Mouse (Mus musculus) splenic B cell, adult 2 months (primary cell): ENCODE measurements at regions not wholly inside any gene's neighbourhood (a gene's known extent, or its start where the extent isn't known, plus 50 kb on each side); places are given as distances from the start of the nearest gene placed in this dataset.
A peak's percentile ranks its signal among the peaks of the same experiment; 100 is the strongest.

Source experiments
- DNase-seq: peaks from one replicate; pipeline ENCODE4 v3.0.0-alpha.2; 2011; ENCODE audit warnings: low read depth, low spot score
- H3K27me3 ChIP-seq: 2 replicates; pipeline ENCODE4 v1.6.1; 2012; ENCODE audit warnings: mild to moderate bottlenecking, low read length, moderate library complexity, mixed read lengths; ENCODE audit not compliant: control insufficient read depth, poor library complexity, insufficient read depth, severe bottlenecking
- H3K36me3 ChIP-seq: 2 replicates; pipeline ENCODE4 v1.6.1; 2012; ENCODE audit warnings: mild to moderate bottlenecking, low read length, moderate library complexity, mixed read lengths; ENCODE audit not compliant: control insufficient read depth, poor library complexity, insufficient read depth, severe bottlenecking

DNA sequence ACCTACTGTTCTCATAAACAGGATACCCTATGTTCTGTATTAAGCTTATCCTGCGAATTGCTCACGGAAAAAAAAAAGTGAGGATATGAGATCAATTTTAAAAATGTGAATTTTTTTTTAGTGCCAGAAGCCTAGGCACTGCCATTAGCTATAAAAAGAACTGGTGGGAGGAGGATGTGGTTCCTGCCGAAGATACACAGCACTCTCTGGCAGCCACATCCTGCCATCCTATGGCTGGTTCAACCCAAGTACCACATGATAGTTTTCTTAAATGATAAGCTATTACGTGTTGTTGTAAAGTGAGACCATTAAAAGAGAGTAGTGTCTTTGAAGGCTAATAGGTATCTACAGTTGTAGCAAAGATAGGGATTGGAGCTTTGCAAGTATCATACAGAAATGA, 58.2 kb upstream of the Ppp3ca start:
- peak; percentile 48 for DNase-seq
- H3K36me3 ChIP-seq: no peaks in the 10 kb centered on the region

DNA sequence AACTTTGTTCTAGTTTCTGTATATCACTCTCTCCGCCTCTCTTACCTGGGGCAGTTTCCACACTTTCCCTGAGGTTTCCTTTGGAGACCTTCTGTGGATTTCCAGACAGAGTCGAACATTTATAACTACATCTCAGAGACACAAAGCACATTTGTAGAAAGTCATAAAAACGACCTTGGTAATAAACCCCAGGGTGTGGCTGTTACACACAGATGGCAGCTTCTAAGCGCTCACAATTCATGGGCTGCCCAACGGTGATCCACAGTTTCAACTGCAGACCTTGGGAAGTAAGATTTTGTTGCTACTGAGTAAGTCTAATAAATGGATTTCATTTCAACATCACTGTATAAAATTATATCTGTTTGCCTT, 59.4 kb upstream of the Ppp3ca start:
- Histone ChIP-seq H3K36me3 (no peaks in the 10 kb centered on the region), H3K27me3 (no peaks in the 10 kb centered on the region)
- DNase-seq: no peak

More for the DNA sequence above, 58.2 kb upstream of the Ppp3ca start:
- no peaks in the 10 kb centered on the region for H3K27me3 ChIP-seq

DNA sequence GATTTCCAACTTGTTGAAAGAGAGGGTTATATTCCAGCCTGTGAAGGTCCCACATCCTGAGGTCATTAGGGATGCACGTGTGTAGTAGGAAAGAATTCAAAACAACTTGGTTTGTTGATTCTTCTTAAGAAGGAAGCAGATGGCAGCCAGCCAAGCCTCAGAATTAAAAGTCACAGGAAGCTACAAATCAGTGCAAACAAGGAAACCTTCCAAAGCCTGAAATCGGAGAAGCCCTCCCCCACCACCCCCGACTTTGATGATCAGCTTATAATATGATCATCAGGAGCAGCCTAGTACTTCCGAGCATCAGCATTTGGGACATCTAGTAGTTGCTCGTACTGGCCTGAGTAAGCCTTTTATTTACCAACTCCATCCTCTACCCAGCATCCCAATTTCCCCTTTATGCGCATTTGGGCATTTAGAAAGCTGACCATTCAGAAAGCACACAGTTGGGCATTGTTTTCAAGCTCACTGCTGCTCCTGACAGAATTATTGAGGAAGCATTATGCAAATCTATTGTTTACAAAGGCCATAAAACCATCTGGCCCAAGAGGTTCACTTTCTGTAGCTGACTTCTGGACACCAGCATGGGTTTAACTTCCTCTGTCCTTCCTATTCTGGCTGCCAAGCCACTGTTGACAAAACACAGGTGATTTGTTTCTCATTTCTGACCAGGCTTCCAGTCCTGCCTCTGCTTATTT, 59.9 kb upstream of the Ppp3ca start:
- Histone ChIP-seq H3K36me3 (no peaks in the 10 kb centered on the region), H3K27me3 (no peaks in the 10 kb centered on the region)
- DNase-seq: no peak

DNA sequence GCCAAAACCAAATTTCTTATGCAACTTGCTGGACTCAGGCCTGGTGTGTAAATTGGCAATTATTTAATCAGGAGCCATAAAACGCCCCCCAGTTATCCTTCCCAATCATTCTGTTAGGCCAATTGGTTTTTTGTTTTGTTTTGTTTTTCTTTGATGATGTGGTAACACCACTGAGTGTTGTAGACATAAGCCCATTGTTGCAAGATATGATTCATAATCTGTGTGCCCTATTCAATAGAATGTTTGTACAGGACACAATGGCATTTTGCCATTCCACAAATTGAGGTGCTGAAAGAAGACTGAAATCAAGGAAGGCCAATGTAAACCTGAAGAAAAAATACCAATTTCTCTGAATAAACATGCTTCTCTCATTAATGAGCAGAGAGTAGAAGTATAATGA, 68.2 kb upstream of the Ppp3ca start:
- Histone ChIP-seq H3K27me3 (no peaks in the 10 kb centered on the region), H3K36me3 (no peaks in the 10 kb centered on the region)
- DNase-seq: no peak

DNA sequence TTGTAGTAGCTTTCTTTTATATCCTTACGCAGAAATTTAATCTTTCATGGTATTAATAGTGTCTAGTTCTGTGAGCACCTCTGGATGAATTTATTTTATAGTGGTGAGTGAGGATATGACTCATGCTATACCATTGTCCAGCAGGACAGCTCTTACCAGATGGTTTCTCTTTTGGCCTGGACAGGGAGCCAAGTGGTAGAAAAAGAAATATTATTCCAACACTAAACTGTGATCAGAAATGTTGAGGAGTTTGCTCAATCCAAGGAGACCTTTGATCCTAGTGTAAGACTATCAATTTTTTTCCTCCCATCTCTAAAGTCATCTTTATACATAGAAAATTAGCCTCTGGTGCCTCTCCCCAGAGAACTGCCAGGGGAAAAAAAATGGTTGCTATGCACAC, 86.0 kb upstream of the Ppp3ca start:
- DNase-seq: no peak
- H3K36me3 ChIP-seq: no peaks in the 10 kb centered on the region
- H3K27me3 ChIP-seq: no peaks in the 10 kb centered on the region

DNA sequence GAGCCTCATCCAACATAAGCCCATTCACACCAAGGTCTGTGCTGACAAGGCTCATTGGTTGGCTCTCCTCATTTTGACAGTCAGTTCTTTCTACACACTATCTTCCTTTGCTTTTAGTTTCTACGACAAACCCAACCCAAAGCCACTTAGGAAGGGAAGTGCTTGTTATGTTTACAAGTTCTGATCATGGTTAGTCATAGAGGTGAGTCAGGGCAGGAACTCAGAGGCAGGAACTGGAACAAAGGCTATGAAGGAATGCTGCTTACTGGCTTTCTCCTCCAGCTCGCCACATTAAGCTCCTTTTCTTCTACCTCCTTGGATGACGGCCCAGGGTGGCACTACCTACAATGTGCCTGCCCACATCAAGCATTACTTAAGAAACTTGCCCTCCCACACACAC, 91.9 kb upstream of the Ppp3ca start:
- no peaks in the 10 kb centered on the region for H3K36me3 ChIP-seq
- no peaks in the 10 kb centered on the region for H3K27me3 ChIP-seq
- DNase-seq: no peak

DNA sequence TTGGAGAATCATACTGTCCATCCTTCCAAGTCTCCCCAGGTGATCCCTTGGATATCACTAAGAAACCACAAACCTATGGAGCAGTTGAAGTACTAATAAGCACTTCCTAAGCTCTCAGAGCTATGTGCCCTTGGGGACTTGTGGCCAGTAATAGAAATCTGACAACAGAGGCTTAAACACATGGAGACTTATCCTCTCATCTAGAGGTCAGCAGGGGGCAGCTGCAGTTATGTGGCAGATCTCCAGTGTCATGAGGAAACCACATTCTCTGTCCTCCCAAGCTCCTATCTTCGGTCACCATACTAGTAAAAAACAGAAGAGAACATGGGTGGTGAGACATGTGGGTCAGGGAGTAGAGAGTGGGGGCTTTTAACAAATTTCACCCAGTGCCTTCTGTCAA, 99.4 kb upstream of the Ppp3ca start:
- Histone ChIP-seq H3K36me3 (no peaks in the 10 kb centered on the region), H3K27me3 (no peaks in the 10 kb centered on the region)
- no peak for DNase-seq

DNA sequence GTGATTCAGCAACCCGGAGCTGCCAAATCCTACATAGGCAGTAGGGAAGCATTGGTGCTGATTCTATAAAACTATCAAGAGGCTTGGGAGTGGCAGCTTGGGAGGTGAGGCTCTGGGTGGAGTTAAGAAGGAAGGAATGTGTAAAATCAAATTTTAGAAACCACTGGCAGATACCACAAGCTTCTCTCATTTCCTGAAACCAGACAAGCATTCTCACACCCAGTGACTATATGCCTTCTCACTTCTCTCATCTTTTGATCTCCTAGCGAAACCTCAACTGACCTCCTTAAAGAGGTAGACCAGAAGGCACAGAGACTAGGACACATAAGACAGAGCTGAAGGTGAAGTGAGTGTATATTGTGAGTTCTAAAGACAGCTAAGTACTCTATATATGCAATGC, 113.4 kb upstream of the Ppp3ca start:
- Histone ChIP-seq H3K36me3 (no peaks in the 10 kb centered on the region), H3K27me3 (no peaks in the 10 kb centered on the region)
- peak; percentile 42 for DNase-seq

DNA sequence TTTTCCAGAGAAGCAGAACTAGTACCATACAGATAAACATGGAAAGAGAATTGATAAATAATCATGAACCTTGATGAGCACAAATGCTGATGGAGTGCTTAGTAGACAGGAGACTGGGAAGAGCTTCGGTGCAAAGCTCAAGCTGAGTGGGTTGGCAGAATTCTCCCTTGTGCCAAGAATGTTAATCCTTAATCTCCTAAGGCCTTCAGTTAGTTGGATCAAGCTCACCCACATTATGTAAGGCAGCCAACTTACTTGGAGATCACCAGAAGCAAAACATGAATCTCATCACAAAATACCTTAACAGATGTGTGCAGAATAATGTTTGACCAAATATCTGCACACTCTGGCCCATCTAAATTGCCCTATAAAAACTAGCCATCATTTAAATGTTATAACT, 120.5 kb upstream of the Ppp3ca start:
- H3K36me3 ChIP-seq: no peaks in the 10 kb centered on the region
- DNase-seq: no peak
- no peaks in the 10 kb centered on the region for H3K27me3 ChIP-seq

DNA sequence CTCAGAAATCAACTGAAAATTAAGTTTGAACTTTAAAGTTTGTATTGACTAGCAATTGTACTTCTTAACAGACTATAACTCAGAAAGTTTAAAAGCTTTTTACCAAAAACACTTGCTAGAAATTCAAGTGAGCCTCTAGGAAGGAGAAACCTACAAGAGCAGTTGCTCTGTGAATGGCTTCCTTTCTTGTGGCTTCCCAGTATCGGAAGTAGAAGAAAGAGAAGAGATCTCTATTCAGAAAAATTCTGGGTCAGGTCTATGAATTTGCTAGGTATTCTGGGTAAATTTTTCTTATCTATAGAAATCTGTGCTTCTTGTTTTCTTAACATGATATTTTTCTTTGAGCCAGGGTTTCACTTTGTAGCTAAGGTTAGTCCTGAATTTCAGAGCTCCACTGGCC, 138.3 kb upstream of the Ppp3ca start:
- DNase-seq: no peak
- H3K27me3 ChIP-seq: no peaks in the 10 kb centered on the region
- H3K36me3 ChIP-seq: no peaks in the 10 kb centered on the region

DNA sequence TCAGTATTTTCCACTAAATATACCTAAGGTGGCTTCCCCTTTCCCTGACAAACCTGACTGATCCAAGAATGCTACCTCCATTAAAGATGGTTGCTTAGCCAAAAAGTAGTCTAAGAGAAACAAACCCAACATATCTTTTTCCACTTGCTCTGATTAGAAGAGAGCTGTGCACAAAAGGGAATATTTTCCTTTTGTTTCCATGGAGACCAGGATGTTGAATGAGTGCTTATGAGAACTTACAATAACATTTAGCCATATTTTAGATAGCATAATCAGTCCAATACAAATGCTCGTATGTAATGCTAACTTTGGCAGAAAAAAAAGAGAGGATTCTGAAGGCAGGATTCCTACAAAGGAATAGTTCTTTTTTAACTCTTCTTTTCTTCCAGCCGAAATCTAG, 161.3 kb upstream of the Ppp3ca start:
- Histone ChIP-seq H3K27me3 (no peaks in the 10 kb centered on the region), H3K36me3 (no peaks in the 10 kb centered on the region)
- DNase-seq: no peak

DNA sequence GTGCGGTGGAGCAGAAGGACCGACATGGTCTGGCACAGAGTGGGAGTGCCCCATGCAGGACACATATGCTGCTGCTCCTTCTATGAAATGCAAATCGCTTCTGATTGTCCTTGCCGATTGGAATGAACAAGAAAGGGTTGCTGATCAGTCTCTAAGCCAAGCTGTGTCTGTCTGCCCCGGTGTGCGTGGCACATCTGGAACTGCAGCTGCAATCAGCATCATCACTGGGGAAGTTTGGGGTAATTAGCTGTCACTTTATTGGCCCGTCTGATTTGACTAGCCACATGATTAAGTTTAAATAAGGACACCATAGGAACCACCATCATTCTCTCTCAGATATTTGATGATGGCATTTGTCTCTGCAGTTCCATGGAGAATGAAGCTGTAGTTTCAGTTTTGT, 162.9 kb upstream of the Ppp3ca start:
- H3K36me3 ChIP-seq: no peaks in the 10 kb centered on the region
- H3K27me3 ChIP-seq: no peaks in the 10 kb centered on the region
- DNase-seq: no peak

DNA sequence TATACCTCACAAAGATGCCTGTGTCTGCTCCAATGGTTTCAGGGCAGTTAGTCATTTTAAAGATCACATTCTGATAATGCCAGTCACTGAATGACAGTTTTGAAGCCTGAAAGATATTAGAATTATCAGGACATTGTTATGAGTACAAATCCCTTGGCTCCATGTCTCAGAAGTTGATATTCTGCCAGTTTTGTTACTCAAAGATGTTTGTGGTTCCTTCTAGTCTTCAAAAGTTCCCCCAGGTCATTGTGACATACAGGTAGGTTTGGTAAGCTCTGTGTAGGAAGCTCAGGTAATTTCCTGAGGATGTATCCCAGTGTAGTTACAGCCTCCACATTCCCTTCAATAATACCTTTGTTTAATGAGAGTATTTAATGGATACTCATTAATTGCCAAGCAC, 169.0 kb upstream of the Bank1 start:
- no peak for DNase-seq
- no peaks in the 10 kb centered on the region for H3K27me3 ChIP-seq
- H3K36me3 ChIP-seq: no peaks in the 10 kb centered on the region

DNA sequence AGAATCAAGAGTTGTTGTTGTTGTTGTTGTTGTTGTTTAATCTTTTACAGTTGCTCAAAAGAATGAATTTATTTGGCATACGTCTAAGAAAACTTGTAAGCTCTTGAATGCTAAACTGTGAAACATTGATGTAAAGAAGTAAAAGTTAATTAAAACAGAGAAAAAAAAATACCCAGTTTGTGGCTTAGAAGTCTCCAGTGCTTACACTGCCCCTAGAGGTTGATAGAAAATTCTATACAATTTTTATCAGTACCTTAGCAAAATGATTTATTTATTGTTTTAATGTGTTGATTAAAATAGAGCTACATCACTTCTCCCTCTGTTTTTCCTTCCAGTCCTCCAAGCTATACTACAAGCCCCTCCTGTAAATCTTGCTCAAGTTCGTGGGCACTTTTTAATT, 165.8 kb upstream of the Bank1 start:
- peak; percentile 4 for DNase-seq
- no peaks in the 10 kb centered on the region for H3K27me3 ChIP-seq
- no peaks in the 10 kb centered on the region for H3K36me3 ChIP-seq

DNA sequence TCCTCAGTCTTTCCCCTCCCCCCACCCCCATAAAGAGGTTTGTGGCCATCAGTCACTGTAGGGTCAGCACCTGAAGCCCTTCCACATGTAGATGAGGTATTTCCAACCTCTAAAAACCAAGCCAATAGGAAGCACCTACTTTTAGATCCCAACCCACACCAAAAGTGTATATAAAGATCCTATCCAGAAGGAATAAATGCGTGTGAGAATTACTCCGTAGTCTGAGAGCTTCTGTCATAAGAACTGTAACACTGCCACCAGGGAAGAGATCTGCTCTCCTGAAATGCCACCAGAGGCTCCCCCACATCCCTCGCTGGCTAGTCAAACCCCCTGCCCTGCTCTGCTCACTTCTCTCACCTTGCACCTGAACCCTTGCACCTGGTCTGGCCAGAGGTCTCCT, 145.8 kb upstream of the Bank1 start:
- Histone ChIP-seq H3K27me3 (no peaks in the 10 kb centered on the region), H3K36me3 (no peaks in the 10 kb centered on the region)
- no peak for DNase-seq

DNA sequence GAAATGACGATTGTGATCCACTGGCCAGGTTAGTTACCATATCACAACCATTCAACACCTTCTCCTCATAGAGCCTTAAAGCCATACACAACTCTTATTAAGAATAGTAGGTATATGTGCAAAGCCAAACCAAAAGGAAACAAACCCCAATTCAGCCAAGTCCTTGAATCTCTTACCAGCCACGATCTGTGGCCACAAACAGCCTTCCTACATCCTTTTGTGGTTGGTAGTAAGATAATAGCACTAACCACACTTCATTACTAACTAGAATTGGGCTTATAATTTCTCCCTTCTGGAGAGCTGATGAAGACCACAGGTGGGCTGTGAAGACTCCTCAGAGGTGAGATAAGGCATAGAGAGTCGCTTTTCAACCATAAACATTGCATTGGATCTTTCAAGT, 136.9 kb upstream of the Bank1 start:
- Histone ChIP-seq H3K36me3 (no peaks in the 10 kb centered on the region), H3K27me3 (no peaks in the 10 kb centered on the region)
- DNase-seq: no peak
